ENCODE assay signal across 9 mouse cellular contexts in the genomic region with DNA sequence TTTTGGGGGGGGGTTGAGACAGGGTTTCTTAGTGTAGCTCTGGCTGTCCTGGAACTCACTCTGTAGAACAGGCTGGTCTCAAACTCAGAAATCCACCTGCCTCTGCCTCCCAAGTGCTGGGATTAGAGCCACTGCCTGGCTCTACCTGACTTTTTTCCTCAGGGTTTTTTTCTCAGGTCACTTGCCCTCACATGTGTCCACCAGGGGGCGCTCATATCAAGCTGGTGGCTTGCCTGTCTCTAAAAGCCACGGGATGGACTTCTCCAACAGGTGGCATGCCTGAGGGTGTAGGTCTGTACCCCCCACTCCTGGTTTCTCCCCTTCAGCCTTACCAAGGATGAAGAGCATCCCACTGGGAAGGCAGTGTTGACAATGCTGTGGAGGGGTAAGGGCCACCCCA. TPM values are rescaled to one million over a fixed set of nuclear protein-coding genes. Genes with fewer than 3 reads are reported as not detected.
A peak's percentile ranks its signal among the peaks of the same experiment; 100 is the strongest.
DNase-seq lines count a peak whose midpoint lies in the region; ATAC-seq and TF ChIP-seq lines count a peak whose summit lies in the region.
"Had no signal": no experiment of that assay in that cellular context is flagged by ENCODE, and none has a peak within 500 bp of the region (broad histone marks: within the 10 kb centered on the region; RNA-seq: fewer than 3 reads in every experiment).

No protein-coding gene starts in this region.

- peak; percentile 78 for TF ChIP-seq CTCF in cerebellum, adult 2 months (IDR thresholded peaks at IDR 0.05; ENCODE audit: borderline replicate concordance, insufficient read depth, low read depth, low read length)
- peak; percentile 96; the same call in 1 of the 2 replicates for TF ChIP-seq CTCF in small intestine, adult 2 months (IDR thresholded peaks at IDR 0.05; ENCODE audit: extremely low read depth, insufficient read length, insufficient replicate concordance, low read depth, low read length)

- H3K4me3 ChIP-seq in ES-E14 (ENCODE audit: insufficient read depth in 1 of 2, low read depth in 1 of 2, low read length in 2 of 2, poor library complexity in 1 of 2, severe bottlenecking in 1 of 2): no peak overlapping the region
- no peak overlapping the region for H3K4me3 ChIP-seq in cerebellum, adult 2 months (replicated peaks; ENCODE audit: insufficient read depth, low read depth, low read length)
- no peak overlapping the region for H3K4me3 ChIP-seq in small intestine, adult 2 months (ENCODE audit: low read depth, low read length)

- 2% methylated on average over 2 of the region's 2 CpGs for WGBS in cerebellum, adult 2 months
- 0% methylated on average over 2 of the region's 2 CpGs for WGBS in large intestine, adult 2 months
- WGBS in small intestine, adult 2 months: 2% methylated on average over 2 of the region's 2 CpGs

- DNase-seq in CD4-positive helper T cell, adult 2 months (ENCODE audit: low read depth, low spot score): peak; percentile 80
- peak; percentile 87 for DNase-seq in ES-E14 (ENCODE audit: low read depth, low spot score)
- peak; percentile 68 to 77 for DNase-seq in cerebellum, adult 2 months
- DNase-seq in gastrocnemius, postnatal 25 days: peak; percentile 60
- DNase-seq in large intestine, adult 2 months (ENCODE audit: low read depth, low spot score): peak; percentile 83
- peak; percentile 84 for DNase-seq in lung, postnatal 25 days (ENCODE audit: low spot score)

- no peaks in the 10 kb centered on the region for H3K36me3 ChIP-seq in ES-E14 (ENCODE audit: control insufficient read depth, insufficient read depth, low read length, poor library complexity, severe bottlenecking)
- peaks cover 37% of the 10 kb centered on the region for H3K36me3 ChIP-seq in small intestine, adult 2 months (ENCODE audit: control insufficient read depth, insufficient read depth, low read length)

- no peaks in the 10 kb centered on the region for H3K9me3 ChIP-seq in ES-E14 (ENCODE audit: control insufficient read depth, insufficient read depth, low read depth, low read length)

- H3K27ac ChIP-seq in ES-E14 (ENCODE audit: insufficient read depth, low read depth, low read length, poor library complexity, severe bottlenecking): no peak overlapping the region
- no peak overlapping the region for H3K27ac ChIP-seq in cerebellum, adult 2 months (ENCODE audit: insufficient read depth, low read length)
- no peak overlapping the region for H3K27ac ChIP-seq in small intestine, adult 2 months (ENCODE audit: insufficient read depth, low read depth, low read length)

- H3K4me1 ChIP-seq in ES-E14 (ENCODE audit: control insufficient read depth in 2 of 2, insufficient read depth in 2 of 2, low read length in 2 of 2, poor library complexity in 1 of 2): peaks cover 0 to 6% of the 10 kb centered on the region in 2 experiments; a peak in 2 of 4 replicates
- no peaks in the 10 kb centered on the region; the same call in 1 of the 2 replicates for H3K4me1 ChIP-seq in cerebellum, adult 2 months (ENCODE audit: control insufficient read depth, insufficient read depth, low read length)
- no peaks in the 10 kb centered on the region for H3K4me1 ChIP-seq in small intestine, adult 2 months (ENCODE audit: control insufficient read depth, insufficient read depth, insufficient read length, low read length)

- peaks cover 6% of the 10 kb centered on the region; the same call in 1 of the 2 replicates for H3K27me3 ChIP-seq in cerebellum, adult 2 months (ENCODE audit: control insufficient read depth, insufficient read depth, low read length)
- no peaks in the 10 kb centered on the region for H3K27me3 ChIP-seq in small intestine, adult 2 months (ENCODE audit: control insufficient read depth, insufficient read depth, low read length)

- in situ Hi-C loops in ES-E14 (cut with MboI; ENCODE audit: low sequenced_read_pairs in 2 of 2, unreplicated experiment in 2 of 2): no loop called here

- ATAC-seq in inflammation-experienced regulatory T-cells, adult 6 months: no peak

- no peak for TF ChIP-seq POLR2A in cerebellum, adult 2 months (IDR thresholded peaks at IDR 0.05; ENCODE audit: borderline replicate concordance, insufficient read depth, low read length)
- no peak for TF ChIP-seq POLR2A in small intestine, adult 2 months (IDR thresholded peaks at IDR 0.05; ENCODE audit: low read depth, low read length)

- H3K9ac ChIP-seq in ES-E14 (ENCODE audit: insufficient read depth, low read depth, low read length, poor library complexity, severe bottlenecking): no peak overlapping the region

TF ChIP-seq in ES-E14, 5 proteins besides CTCF, POLR2A, EP300 and RAD21:
- TF ChIP-seq CHD2 (IDR thresholded peaks at IDR 0.05; ENCODE audit: low read depth, low read length): no peak
- TF ChIP-seq HCFC1 (IDR thresholded peaks at IDR 0.05; ENCODE audit: borderline replicate concordance, insufficient read depth, low read length): no peak
- no peak for TF ChIP-seq MAFK (IDR thresholded peaks at IDR 0.05; ENCODE audit: insufficient read depth, low read depth, low read length)
- TF ChIP-seq ZC3H11A (IDR thresholded peaks at IDR 0.05; ENCODE audit: borderline replicate concordance, low read depth, low read length): peak; percentile 84
- peak; percentile 81 for TF ChIP-seq ZNF384 (IDR thresholded peaks at IDR 0.05; ENCODE audit: low read depth, low read length)

RNA-seq across cellular contexts. Expression of a gene that starts 11.5 kb away (rescaled TPM):
- total RNA-seq in ES-E14 (2012; rRNA removed): 2.9 and 4.5 TPM in 2 replicates
- polyA plus RNA-seq in cerebellum, adult 2 months (2012; rRNA removed): 1.2 and 1.6 TPM in 2 replicates
- total RNA-seq in gastrocnemius, postnatal 25 days (2021): under 1 TPM; 0.05 to 0.13 TPM
- 6.9 and 8.5 TPM in 2 replicates for polyA plus RNA-seq in large intestine, adult 2 months (2012; rRNA removed)
- polyA plus RNA-seq in small intestine, adult 2 months (2012; rRNA removed): 6.3 and 12.1 TPM in 2 replicates
- not detected for polyA plus RNA-seq in inflammation-experienced regulatory T-cells, adult 6 months (2017; shearing (Covaris generic))

RNA-seq across cellular contexts. Expression of a gene that starts 27.6 kb away (rescaled TPM):
- 11.2 and 16.5 TPM in 2 replicates for total RNA-seq in ES-E14 (2012; rRNA removed)
- 107 and 115 TPM in 2 replicates for polyA plus RNA-seq in cerebellum, adult 2 months (2012; rRNA removed)
- 10 to 100 TPM; 56.1 to 73.6 TPM for total RNA-seq in gastrocnemius, postnatal 25 days (2021)
- 86.6 and 168 TPM in 2 replicates for polyA plus RNA-seq in large intestine, adult 2 months (2012; rRNA removed)
- 71.1 and 112 TPM in 2 replicates for polyA plus RNA-seq in small intestine, adult 2 months (2012; rRNA removed)
- polyA plus RNA-seq in inflammation-experienced regulatory T-cells, adult 6 months (2017; shearing (Covaris generic)): 10 to 100 TPM; 10.3 to 14.2 (median 13.6) TPM

RNA-seq across cellular contexts. Expression of a gene that starts 27.8 kb away (rescaled TPM):
- 17.0 and 19.1 TPM in 2 replicates for total RNA-seq in ES-E14 (2012; rRNA removed)
- polyA plus RNA-seq in cerebellum, adult 2 months (2012; rRNA removed): 55.2 and 56.8 TPM in 2 replicates
- 10 to 100 TPM; 19.9 to 22.5 TPM for total RNA-seq in gastrocnemius, postnatal 25 days (2021)
- polyA plus RNA-seq in large intestine, adult 2 months (2012; rRNA removed): 52.3 and 55.4 TPM in 2 replicates
- polyA plus RNA-seq in small intestine, adult 2 months (2012; rRNA removed): 15.8 and 27.7 TPM in 2 replicates
- 10 to 100 TPM; 49.0 to 66.5 (median 54.4) TPM for polyA plus RNA-seq in inflammation-experienced regulatory T-cells, adult 6 months (2017; shearing (Covaris generic))

RNA-seq across cellular contexts. Expression of a gene that starts 47.6 kb away (rescaled TPM):
- total RNA-seq in ES-E14 (2012; rRNA removed): 33.4 and 38.2 TPM in 2 replicates
- polyA plus RNA-seq in cerebellum, adult 2 months (2012; rRNA removed): 76.4 and 79.2 TPM in 2 replicates
- total RNA-seq in gastrocnemius, postnatal 25 days (2021): 10 to 100 TPM; 65.8 to 75.9 TPM
- 64.2 and 66.9 TPM in 2 replicates for polyA plus RNA-seq in large intestine, adult 2 months (2012; rRNA removed)
- 21.2 and 39.0 TPM in 2 replicates for polyA plus RNA-seq in small intestine, adult 2 months (2012; rRNA removed)
- polyA plus RNA-seq in inflammation-experienced regulatory T-cells, adult 6 months (2017; shearing (Covaris generic)): 10 to 100 TPM; 40.4 to 44.2 (median 42.3) TPM

RNA-seq across cellular contexts. Expression of a gene that starts 54.3 kb away (rescaled TPM):
- total RNA-seq in ES-E14 (2012; rRNA removed): 1.8 and 3.3 TPM in 2 replicates
- 0.05 TPM in 1 of 2 replicates, not detected in the other for polyA plus RNA-seq in cerebellum, adult 2 months (2012; rRNA removed)
- total RNA-seq in gastrocnemius, postnatal 25 days (2021): under 1 TPM in 1 of 2 experiments, not detected in 1; 0.31 TPM
- polyA plus RNA-seq in large intestine, adult 2 months (2012; rRNA removed): 13.1 and 15.3 TPM in 2 replicates
- polyA plus RNA-seq in small intestine, adult 2 months (2012; rRNA removed): 3.1 and 9.5 TPM in 2 replicates
- polyA plus RNA-seq in inflammation-experienced regulatory T-cells, adult 6 months (2017; shearing (Covaris generic)): not detected
- total RNA-seq: left cerebral cortex, postnatal 10 days had no signal
